Mouse (Mus musculus): ENCODE measurements around the gene Ddhd1. TPM values are rescaled to one million over a fixed set of nuclear protein-coding genes. Genes with fewer than 3 reads are reported as not detected.
"Not testable (repeated sequence)": the region's sequence is repeated elsewhere in the genome, so short reads cannot be mapped to it uniquely, and the experiment has no call there.

Gene Ddhd1
- total RNA-seq, 2 experiments from 2014 or later, result 18.7 to 18.9 TPM

DNA sequence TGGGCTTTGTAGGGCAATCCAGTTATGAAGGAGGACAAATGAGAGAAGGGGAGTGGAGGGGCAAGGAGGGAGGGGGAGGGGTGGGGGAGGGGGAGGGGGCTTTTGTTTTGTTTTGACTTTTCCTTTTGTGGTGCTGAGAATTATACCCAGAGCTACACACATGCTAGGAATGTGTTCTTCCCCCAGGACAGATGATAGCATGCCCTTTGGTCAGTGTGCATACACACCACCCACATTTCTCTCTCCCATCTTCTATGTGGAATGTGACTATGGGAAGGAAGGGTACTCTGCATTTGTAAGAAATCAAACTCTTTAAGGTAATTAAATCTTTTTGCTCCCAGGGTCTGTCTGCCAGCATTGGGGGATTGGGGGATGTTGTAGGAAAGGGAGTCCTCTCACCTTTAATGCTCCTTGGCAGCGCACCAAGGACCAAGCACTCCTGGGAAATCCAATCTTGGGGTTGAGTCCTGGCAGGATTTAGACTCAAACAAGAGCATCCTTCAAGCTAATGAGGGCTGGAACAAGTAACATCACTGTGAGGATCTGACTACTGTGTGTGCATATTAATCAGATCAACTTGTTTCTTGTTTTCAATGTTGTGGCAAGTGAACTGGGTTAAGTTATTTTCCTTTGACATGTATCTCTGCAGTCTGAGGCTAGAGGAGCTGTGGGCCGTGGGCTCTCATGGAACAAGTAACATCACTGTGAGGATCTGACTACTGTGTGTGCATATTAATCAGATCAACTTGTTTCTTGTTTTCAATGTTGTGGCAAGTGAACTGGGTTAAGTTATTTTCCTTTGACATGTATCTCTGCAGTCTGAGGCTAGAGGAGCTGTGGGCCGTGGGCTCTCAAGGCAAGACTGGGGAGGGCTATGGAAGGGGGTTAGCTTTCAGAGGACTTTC lies 76.8 kb downstream of the Ddhd1 start:
- not testable (repeated sequence) for DNase-seq

DNA sequence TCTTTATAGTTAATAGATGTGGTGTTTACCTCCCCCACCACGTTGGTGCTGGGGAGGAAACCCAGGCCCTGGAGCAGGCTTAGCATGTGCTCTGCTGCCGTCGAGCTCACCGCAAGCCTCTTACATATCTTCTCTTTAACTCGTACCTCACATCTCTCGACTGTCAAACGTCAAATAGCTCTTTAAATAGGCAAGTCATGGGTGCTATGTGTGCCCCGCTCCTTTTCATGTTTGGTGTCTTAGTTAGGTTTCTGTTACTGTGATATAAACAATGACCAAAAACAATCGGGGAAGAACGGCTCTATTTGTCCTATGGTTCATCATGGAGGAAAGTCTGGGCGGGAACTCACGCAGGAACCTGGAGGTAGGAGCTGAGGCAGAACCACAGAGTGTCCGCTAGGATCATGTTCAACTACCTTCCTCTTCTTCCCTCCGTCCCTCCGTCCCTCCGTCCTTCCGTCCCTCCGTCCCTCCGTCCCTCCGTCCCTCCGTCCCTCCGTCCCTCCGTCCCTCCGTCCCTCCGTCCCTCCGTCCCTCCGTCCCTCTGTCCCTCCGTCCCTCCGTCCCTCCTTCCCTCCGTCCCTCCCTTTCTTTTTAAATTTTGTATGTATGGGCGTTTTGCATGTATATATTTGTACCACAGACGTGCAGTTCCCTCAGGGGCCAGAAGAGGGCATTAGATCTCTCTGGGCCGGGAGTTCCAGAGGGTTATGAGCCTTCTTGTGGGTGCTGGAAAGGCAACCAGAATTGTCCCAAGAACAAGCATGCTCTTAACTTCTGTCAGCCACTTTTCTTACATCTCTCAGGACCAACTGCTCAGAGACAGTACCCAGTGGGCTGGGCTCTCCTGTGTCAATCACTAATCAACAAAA lies 91.6 kb downstream of the Ddhd1 start:
- peak; percentile 74 for DNase-seq

GRCm38 (mm10) chr14:45565216-45566065 lies 92.5 kb downstream of the Ddhd1 start:
- peak; percentile 34 to 59 for DNase-seq

DNA sequence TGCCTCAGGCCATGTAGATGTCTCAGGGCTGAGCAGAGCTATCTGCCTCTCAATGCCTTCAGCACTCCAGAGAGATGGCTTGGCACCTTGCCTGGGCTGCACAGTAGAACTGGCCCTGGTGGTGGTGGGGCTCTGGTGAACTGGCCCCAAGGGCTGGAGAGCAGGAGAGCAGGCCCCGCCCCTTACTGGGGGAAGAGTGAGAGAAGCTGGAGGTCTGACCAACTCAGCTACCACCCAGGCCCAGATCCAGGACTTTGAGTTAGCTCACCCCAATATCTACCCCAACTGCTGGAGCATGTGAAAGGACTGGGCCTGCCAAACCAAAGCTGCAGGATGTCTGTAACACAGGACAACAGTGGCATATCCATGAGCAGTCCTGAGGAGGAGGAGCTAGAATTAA lies 94.4 kb downstream of the Ddhd1 start:
- DNase-seq, result peak; percentile 51 to 76

DNA sequence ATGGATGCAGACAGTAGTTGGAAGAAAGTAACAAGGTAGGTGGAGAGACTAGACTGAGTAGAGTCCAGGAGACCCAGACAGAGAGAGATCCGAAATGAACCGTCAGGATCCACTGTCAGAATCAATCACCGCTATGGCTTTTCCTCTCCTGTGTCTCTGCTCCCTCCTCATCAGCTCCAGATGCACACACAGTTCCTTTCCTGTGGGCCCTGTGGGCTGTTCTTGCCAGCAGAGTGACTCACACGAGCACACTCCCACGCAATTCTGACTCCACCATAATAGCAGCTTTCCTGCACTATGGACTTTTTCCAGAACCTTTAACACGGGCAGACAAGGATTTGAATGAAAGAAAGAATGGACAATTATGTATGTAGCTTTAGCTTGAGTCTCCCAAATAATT lies 96.3 kb downstream of the Ddhd1 start:
- DNase-seq, result peak in 1 of 2 experiments; percentile 35

DNA sequence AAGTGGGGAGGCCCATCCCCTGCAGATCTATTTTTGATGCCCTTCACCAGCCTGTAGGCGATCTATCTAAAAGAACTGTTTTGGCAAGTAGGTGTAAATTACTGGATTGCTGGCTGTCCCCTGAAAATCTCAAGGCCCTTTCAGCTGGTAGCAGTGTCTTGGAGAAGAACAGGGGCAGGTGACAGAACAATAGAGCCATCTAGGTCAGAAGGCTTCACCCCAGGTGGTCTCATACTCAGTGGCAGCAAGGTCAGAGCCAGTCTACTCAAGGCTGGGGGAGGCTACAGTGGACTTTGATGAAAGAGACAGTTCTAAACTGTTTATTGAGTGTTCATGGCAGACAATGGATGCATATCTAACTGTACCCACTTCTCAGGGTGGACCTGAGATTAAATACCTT lies 98.9 kb downstream of the Ddhd1 start:
- no peak for DNase-seq

GRCm38 (mm10) chr14:45554336-45554735 lies 103.6 kb downstream of the Ddhd1 start:
- no peak for DNase-seq

DNA sequence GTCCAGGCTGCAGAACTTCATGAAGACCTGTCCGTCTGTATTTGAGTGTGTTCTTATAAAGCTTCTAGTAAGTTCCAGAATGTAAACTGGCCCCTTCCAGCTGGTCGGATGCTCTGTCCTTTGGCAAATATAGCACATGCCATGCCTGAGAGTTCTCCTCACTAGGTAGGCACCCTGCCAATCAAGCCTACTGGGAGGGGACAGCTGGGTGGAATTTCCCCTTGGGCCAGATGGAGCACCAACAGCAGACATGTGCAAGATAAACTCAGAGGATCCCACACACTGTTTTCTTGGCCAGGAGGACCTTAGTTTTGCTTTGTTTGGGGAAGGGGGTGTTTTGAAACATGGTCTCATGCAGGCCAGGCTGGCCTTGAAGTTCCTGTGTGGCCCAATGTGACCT lies 104.1 kb downstream of the Ddhd1 start:
- DNase-seq, result peak in 1 of 2 experiments; percentile 46

DNA sequence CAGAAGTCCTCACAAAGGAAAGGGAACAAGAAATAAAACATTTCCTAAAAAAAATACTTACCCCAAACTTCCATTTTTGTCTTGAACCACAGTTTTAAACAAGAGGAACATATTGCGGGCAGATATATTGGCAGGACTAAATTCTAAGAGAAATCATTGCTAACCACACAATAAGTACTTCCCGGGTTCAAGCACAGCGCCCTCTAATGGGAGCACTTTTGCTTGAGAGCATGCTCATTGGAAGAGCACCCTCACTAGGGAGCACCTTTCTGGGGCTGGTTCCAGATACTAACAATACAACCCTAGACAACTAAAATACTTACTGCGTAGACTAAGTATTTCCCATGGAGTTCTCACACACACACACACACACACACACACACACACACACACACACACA lies 105.5 kb downstream of the Ddhd1 start:
- no peak for DNase-seq

- DNase-seq, result peak in 1 of 2 experiments; percentile 58
These were observed 106.7 kb downstream of the Ddhd1 start for GRCm38 (mm10) chr14:45551121-45551768.

DNA sequence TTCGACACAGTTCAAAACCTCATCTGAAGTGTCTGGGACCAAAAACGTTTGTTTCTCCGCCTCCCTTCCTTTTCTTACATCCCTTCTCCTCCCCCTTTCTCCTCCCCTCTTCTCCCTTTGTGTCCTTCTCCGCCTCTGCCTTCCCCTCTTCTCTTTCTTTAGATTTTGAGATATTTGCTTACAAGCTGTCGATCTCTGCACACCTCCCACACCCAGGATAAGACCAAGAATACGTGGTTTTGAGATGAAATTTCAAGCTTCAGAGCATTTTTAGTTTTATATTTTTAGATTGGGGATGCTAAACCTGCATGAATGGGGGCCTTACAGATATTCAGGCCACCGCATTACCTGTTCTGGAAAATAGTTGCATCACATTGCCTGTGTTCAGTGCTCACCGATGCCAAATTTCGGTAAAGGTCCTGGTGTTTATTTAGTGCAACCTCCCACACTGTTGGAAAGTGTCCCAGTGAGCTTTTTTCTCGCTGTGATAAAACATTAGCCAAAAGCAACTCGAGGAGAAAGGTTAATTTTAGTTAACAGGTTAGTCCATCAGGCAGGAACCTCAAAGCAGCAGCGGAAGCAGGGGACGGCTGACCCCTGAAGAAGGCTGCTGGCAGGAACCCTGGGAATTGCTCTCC lies 107.8 kb downstream of the Ddhd1 start:
- DNase-seq, result no peak

DNA sequence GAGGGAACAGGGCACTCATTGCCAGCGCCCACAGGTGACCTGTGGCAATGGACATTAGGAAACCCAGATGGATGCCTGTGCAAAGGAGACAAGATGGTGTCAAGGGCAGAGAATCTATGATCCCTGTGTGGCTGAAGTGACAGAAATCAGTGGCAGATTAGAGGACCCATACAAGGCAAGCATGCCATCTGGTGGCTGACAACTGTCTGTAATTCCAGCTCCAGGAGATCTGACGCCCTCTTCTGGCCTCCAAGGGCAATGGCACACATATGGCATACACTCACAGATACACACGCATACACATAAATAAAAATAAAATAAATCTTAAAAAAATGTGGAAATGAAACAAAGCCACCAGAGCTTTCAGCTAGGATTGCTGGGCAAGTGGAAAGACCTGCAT lies 109.8 kb downstream of the Ddhd1 start:
- DNase-seq, result no peak

DNA sequence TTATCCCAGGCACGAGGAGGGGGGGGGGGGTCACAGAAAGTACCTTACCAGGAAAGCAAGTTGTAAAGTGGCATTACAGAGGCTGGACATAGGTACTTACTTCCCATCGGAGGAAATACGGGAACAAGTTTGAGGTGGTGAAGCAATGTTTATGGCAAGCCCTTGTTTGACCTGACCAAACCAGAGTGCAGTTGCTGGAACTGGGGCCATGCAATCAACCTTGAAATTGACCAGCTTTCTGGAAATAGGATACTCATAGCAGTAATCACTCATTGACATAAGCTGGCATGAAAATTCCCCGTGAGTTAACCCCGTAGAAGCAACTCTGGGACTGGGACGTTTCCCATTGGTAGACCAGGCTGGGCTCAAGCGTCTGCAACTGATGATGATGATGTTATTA lies 113.0 kb downstream of the Ddhd1 start:
- DNase-seq, result no peak

DNA sequence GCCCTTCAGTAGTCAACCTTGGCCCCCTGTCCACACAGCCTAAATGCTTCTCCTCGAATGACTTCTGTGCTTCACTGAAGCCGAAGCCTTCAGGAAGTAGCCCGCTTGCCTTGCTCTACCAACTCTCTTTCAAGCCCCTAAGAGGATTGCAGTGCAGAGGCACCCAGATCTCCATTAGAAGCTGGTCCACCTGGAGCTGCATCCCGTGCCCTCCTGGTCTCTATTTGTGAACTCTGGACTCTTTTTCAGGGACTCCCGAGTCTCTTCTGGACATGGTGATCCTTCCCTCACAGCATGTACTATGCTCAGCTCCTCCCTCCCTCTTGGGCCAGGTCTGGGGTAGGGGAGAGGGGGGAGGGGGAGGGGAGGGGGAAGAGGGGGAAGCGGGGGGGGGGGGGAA lies 113.9 kb downstream of the Ddhd1 start:
- no peak for DNase-seq

- peak; percentile 81 to 87 for DNase-seq
These were observed 118.1 kb downstream of the Ddhd1 start for GRCm38 (mm10) chr14:45539659-45540468.

Small RNA genes within 50 kb of the gene (microRNA-seq; reads per million reads assigned to microRNA genes)
- 3.2 reads per million, percentile 7 among the genes with 10 or more reads in this experiment for gene Mir5131

Other genes with a start within 250 kb of the Ddhd1 start
- gene Fermt2, start 128.0 kb downstream of the Ddhd1 start, total RNA-seq (2021), result 100 to 1,000 TPM; 105 to 134 TPM

Measured in adrenal gland, postnatal 36 days (tissue).